Mouse (Mus musculus): Measurements from ENCODE around the gene Ccdc62. TPM values are rescaled to one million over a fixed set of nuclear protein-coding genes. Genes with fewer than 3 reads are reported as not detected.

Gene Ccdc62
- polyA plus RNA-seq, 1 experiment from 2014 or later: 3.4 TPM

DNA sequence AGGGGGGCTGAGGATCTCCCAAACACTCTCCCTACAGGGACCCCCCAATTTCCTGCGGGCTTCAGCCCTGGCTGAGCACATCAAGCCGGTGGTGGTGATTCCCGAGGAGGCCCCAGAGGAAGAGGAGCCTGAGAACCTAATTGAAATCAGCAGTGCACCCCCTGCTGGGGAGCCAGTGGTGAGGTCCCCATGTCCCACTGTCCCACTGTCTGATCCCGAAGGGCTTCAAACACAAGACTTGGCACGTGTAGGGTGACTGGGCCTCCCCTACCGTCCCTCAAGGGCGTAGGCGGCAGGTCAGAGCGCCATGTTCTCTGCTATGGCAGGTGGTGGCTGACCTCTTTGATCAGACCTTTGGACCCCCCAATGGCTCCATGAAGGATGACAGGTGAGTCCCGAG, 65.7 kb downstream of the Ccdc62 start:
- no peaks in the 10 kb centered on the region for H3K9me3 ChIP-seq (replicated peaks)
- H3K27ac ChIP-seq: no peak overlapping the region
- 78% methylated on average over 10 of the region's 10 CpGs for WGBS (ENCODE audit: insufficient replicate concordance)
- ATAC-seq: no peak
- H3K4me1 ChIP-seq: peaks cover 35% of the 10 kb centered on the region
- no peaks in the 10 kb centered on the region for H3K27me3 ChIP-seq (replicated peaks)
- H3K9ac ChIP-seq: no peak overlapping the region
- no peak overlapping the region for H3K4me3 ChIP-seq
- no peak overlapping the region for H3K4me2 ChIP-seq
- peaks cover 46% of the 10 kb centered on the region for H3K36me3 ChIP-seq

GRCm38 (mm10) chr5:123996695-123997094, 66.2 kb downstream of the Ccdc62 start:
- 88% methylated on average over 14 of the region's 14 CpGs for WGBS (ENCODE audit: insufficient replicate concordance)
- H3K27ac ChIP-seq: no peak overlapping the region

DNA sequence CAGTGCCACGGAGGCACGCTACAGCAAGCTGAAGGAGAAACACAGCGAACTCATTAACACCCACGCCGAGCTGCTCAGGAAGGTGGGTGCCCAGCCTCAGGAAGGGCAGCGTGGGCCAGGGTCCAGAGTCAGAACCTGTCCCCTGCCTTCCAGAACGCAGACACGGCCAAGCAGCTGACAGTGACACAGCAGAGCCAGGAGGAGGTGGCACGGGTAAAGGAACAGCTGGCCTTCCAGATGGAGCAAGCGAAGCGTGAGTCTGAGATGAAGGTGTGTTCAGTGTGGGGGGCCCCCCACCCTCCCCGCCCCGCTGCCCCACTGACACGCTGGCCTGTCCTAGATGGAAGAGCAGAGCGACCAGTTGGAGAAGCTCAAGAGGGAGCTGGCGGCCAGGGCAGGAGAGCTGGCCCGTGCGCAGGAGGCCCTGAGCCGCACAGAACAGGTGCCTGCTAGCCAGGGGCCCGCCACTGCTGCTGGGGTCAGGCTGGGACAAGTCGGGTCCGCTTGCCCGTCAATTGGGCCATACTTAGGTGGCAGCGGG, 66.8 kb downstream of the Ccdc62 start:
- no peak overlapping the region for H3K4me3 ChIP-seq
- peaks cover 44% of the 10 kb centered on the region for H3K36me3 ChIP-seq
- H3K4me1 ChIP-seq: peaks cover 34% of the 10 kb centered on the region
- no peak overlapping the region for H3K9ac ChIP-seq
- 84% methylated on average over 24 of the region's 24 CpGs for WGBS (ENCODE audit: insufficient replicate concordance)
- ATAC-seq: no peak
- no peaks in the 10 kb centered on the region for H3K9me3 ChIP-seq (replicated peaks)
- H3K27me3 ChIP-seq (replicated peaks): no peaks in the 10 kb centered on the region
- no peak overlapping the region for H3K27ac ChIP-seq
- no peak overlapping the region for H3K4me2 ChIP-seq

More at GRCm38 (mm10) chr5:123996695-123997094, 66.2 kb downstream of the Ccdc62 start:
- Histone ChIP-seq H3K9me3 (replicated peaks) (no peaks in the 10 kb centered on the region), H3K27me3 (replicated peaks) (no peaks in the 10 kb centered on the region), H3K4me3 (no peak overlapping the region), H3K4me2 (no peak overlapping the region), H3K4me1 (peaks cover 39% of the 10 kb centered on the region), H3K9ac (no peak overlapping the region), H3K36me3 (peaks cover 46% of the 10 kb centered on the region)
- ATAC-seq: no peak

- Histone ChIP-seq H3K27ac (no peak overlapping the region), H3K4me1 (peaks cover 29% of the 10 kb centered on the region)
Observed at GRCm38 (mm10) chr5:123997811-123998210, 67.3 kb downstream of the Ccdc62 start.

GRCm38 (mm10) chr5:123998370-123998769, 67.9 kb downstream of the Ccdc62 start:
- H3K36me3 ChIP-seq: peaks cover 51% of the 10 kb centered on the region
- peak; percentile 32 for ATAC-seq
- no peak overlapping the region for H3K4me3 ChIP-seq
- WGBS (ENCODE audit: insufficient replicate concordance): 25% methylated on average over 10 of the region's 10 CpGs
- no peak overlapping the region for H3K9ac ChIP-seq
- peaks cover 34% of the 10 kb centered on the region for H3K4me1 ChIP-seq
- no peak overlapping the region for H3K27ac ChIP-seq
- no peaks in the 10 kb centered on the region for H3K9me3 ChIP-seq (replicated peaks)
- H3K4me2 ChIP-seq: no peak overlapping the region
- no peaks in the 10 kb centered on the region for H3K27me3 ChIP-seq (replicated peaks)

More at GRCm38 (mm10) chr5:123997811-123998210, 67.3 kb downstream of the Ccdc62 start:
- ATAC-seq: no peak
- no peak overlapping the region for H3K9ac ChIP-seq
- peaks cover 45% of the 10 kb centered on the region for H3K36me3 ChIP-seq
- WGBS (ENCODE audit: insufficient replicate concordance): 79% methylated on average over 16 of the region's 16 CpGs
- H3K27me3 ChIP-seq (replicated peaks): no peaks in the 10 kb centered on the region
- H3K4me2 ChIP-seq: no peak overlapping the region
- no peaks in the 10 kb centered on the region for H3K9me3 ChIP-seq (replicated peaks)
- no peak overlapping the region for H3K4me3 ChIP-seq

- Histone ChIP-seq H3K9me3 (replicated peaks) (no peaks in the 10 kb centered on the region), H3K4me2 (no peak overlapping the region), H3K27ac (peak overlapping the region; percentile 33; the same call in 1 of the 2 replicates), H3K36me3 (peaks cover 73% of the 10 kb centered on the region), H3K4me1 (peaks cover 38% of the 10 kb centered on the region), H3K9ac (no peak overlapping the region), H3K27me3 (replicated peaks) (no peaks in the 10 kb centered on the region), H3K4me3 (no peak overlapping the region)
- ATAC-seq: peak; percentile 48
- WGBS (ENCODE audit: insufficient replicate concordance): 9% methylated on average over 7 of the region's 7 CpGs
Observed at GRCm38 (mm10) chr5:124000824-124001223, 70.3 kb downstream of the Ccdc62 start.

DNA sequence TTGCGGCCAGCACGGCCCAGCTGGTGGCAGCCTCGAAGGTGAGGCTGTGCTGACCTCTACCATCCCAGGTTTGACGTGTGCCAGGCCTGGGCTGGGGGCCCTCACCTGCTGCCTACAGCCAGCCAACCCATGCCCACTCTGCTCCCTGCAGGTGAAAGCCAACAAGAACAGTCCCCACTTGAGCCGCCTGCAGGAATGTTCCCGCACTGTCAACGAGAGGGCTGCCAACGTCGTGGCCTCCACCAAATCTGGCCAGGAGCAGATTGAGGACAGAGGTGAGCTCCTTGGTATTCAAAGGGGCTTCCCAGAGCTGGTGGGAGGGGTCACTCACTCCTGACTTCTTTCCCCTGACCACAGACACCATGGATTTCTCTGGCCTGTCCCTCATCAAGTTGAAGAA, 70.8 kb downstream of the Ccdc62 start:
- WGBS (ENCODE audit: insufficient replicate concordance): 51% methylated on average over 9 of the region's 9 CpGs
- ATAC-seq: no peak
- Histone ChIP-seq H3K9me3 (replicated peaks) (no peaks in the 10 kb centered on the region), H3K4me1 (peaks cover 38% of the 10 kb centered on the region), H3K4me2 (no peak overlapping the region), H3K9ac (no peak overlapping the region), H3K27ac (peak overlapping the region; percentile 33; the same call in 1 of the 2 replicates), H3K36me3 (peaks cover 78% of the 10 kb centered on the region), H3K27me3 (replicated peaks) (no peaks in the 10 kb centered on the region), H3K4me3 (no peak overlapping the region)

- ATAC-seq: no peak
- H3K36me3 ChIP-seq: peaks cover 81% of the 10 kb centered on the region
- 82% methylated on average over 2 of the region's 2 CpGs for WGBS (ENCODE audit: insufficient replicate concordance)
Observed at GRCm38 (mm10) chr5:124002876-124003275, 72.4 kb downstream of the Ccdc62 start.

DNA sequence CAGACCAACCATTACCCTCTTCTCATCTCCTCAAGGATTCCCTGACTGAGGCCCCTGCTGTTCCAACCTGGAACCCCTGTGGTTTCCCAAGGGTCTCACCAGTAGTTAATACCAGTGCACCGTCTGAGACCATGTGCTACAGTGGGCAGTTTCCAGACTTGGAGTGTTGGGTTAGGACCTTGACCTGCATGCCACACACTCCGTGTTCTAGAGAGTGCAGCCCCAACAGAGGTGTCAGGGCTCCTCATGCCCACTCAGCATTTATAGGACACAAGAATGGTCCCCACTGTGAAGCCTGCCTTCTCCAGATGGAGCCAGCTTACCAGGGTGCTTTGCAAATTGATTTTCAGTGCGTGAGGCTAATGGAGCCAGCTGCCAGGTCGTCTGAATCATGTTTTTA, 72.9 kb downstream of the Ccdc62 start:
- WGBS (ENCODE audit: insufficient replicate concordance): 68% methylated on average over 4 of the region's 4 CpGs
- Histone ChIP-seq H3K4me3 (no peak overlapping the region), H3K27ac (peak overlapping the region; percentile 2; the same call in 1 of the 2 replicates), H3K27me3 (replicated peaks) (no peaks in the 10 kb centered on the region), H3K36me3 (peaks cover 83% of the 10 kb centered on the region), H3K4me1 (peaks cover 25% of the 10 kb centered on the region), H3K9ac (no peak overlapping the region), H3K4me2 (no peak overlapping the region), H3K9me3 (replicated peaks) (no peaks in the 10 kb centered on the region)
- ATAC-seq: no peak

More at GRCm38 (mm10) chr5:124002876-124003275, 72.4 kb downstream of the Ccdc62 start:
- no peaks in the 10 kb centered on the region for H3K27me3 ChIP-seq (replicated peaks)
- no peak overlapping the region for H3K4me2 ChIP-seq
- H3K4me1 ChIP-seq: peaks cover 30% of the 10 kb centered on the region
- H3K9ac ChIP-seq: no peak overlapping the region
- peak overlapping the region; percentile 18; the same call in 1 of the 2 replicates for H3K27ac ChIP-seq
- H3K9me3 ChIP-seq (replicated peaks): no peaks in the 10 kb centered on the region
- no peak overlapping the region for H3K4me3 ChIP-seq

- ATAC-seq: peak; percentile 19; the same call in 1 of the 2 replicates
- 84% methylated on average over 17 of the region's 17 CpGs for WGBS (ENCODE audit: insufficient replicate concordance)
Observed at GRCm38 (mm10) chr5:124004356-124005150, 74.1 kb downstream of the Ccdc62 start.

DNA sequence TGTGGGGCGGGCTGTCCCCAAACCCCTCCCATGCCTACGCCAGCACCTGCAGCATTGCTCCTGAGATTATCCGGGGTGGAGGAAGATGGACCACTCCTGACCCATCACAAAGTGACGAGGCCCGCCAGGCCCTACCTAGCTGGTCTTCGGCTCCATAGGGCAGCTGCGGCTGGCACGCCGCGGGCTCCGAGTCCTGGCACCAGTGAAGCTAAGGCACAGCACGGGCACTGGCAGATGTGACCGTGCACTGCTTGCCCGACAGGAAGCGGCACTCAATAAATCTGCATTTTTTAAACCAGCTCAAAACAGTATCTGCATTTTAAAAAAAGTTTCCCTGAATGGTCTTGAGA, 74.6 kb downstream of the Ccdc62 start:
- ATAC-seq: no peak
- Histone ChIP-seq H3K9me3 (replicated peaks) (no peaks in the 10 kb centered on the region), H3K27ac (no peak overlapping the region), H3K4me3 (no peak overlapping the region), H3K9ac (no peak overlapping the region), H3K4me1 (peaks cover 27% of the 10 kb centered on the region), H3K36me3 (peaks cover 87% of the 10 kb centered on the region), H3K27me3 (replicated peaks) (no peaks in the 10 kb centered on the region), H3K4me2 (no peak overlapping the region)
- whole genome bisulfite sequencing (ENCODE audit: insufficient replicate concordance): 95% methylated on average over 15 of the region's 15 CpGs

More at GRCm38 (mm10) chr5:124004356-124005150, 74.1 kb downstream of the Ccdc62 start:
- Histone ChIP-seq H3K9me3 (replicated peaks) (no peaks in the 10 kb centered on the region), H3K27ac (no peak overlapping the region), H3K4me1 (peaks cover 21% of the 10 kb centered on the region), H3K9ac (no peak overlapping the region), H3K27me3 (replicated peaks) (no peaks in the 10 kb centered on the region), H3K36me3 (peaks cover 86% of the 10 kb centered on the region), H3K4me3 (no peak overlapping the region), H3K4me2 (no peak overlapping the region)

GRCm38 (mm10) chr5:124005591-124005990, 75.1 kb downstream of the Ccdc62 start:
- Histone ChIP-seq H3K27ac (no peak overlapping the region), H3K4me1 (peaks cover 32% of the 10 kb centered on the region), H3K4me3 (no peak overlapping the region), H3K4me2 (no peak overlapping the region), H3K9ac (no peak overlapping the region), H3K36me3 (peaks cover 92% of the 10 kb centered on the region), H3K9me3 (replicated peaks) (no peaks in the 10 kb centered on the region), H3K27me3 (replicated peaks) (no peaks in the 10 kb centered on the region)
- WGBS (ENCODE audit: insufficient replicate concordance): 88% methylated on average over 11 of the region's 11 CpGs
- ATAC-seq: no peak

Measured in liver, embryonic 12.5 days (tissue).